Mouse (Mus musculus) heart, embryonic 11.5 days (tissue): ENCODE data around the gene Gm9611. TPM values are rescaled to one million over a fixed set of nuclear protein-coding genes. Genes with fewer than 3 reads are reported as not detected.
"Not testable (repeated sequence)": the region's sequence is repeated elsewhere in the genome, so short reads cannot be mapped to it uniquely, and the experiment has no call there.

Source experiments
- ATAC-seq: fragments of 200-750 bp; cut with Nextera tagmentation; replicated peaks from 2 replicates; pipeline ENCODE4 v1.8.0; 2017; ENCODE audit warnings: moderate library complexity; ENCODE audit not compliant: insufficient number of reproducible peaks, low FRiP score, low TSS enrichment
- H3K27ac ChIP-seq: fragments of 300-500 bp; sonication (generic); 2 replicates; pipeline ENCODE4 v1.5.1; 2014; ENCODE audit warnings: mild to moderate bottlenecking, low read depth, low read length
- H3K27me3 ChIP-seq: fragments of 300-500 bp; sonication (generic); 2 replicates; pipeline ENCODE4 v1.6.1; 2014; ENCODE audit warnings: mild to moderate bottlenecking, low read length, mixed read lengths; ENCODE audit not compliant: control insufficient read depth, insufficient read depth
- H3K36me3 ChIP-seq: fragments of 300-500 bp; sonication (generic); 2 replicates; pipeline ENCODE4 v1.6.1; 2014; ENCODE audit warnings: mild to moderate bottlenecking, low read length, moderate library complexity, mixed read lengths; ENCODE audit not compliant: control insufficient read depth, insufficient read depth
- H3K4me1 ChIP-seq: fragments of 300-500 bp; sonication (generic); 2 replicates; pipeline ENCODE4 v1.6.1; 2014; ENCODE audit warnings: low read length; ENCODE audit not compliant: control insufficient read depth, insufficient read depth
- H3K4me2 ChIP-seq: fragments of 300-500 bp; sonication (generic); 2 replicates; pipeline ENCODE4 v1.6.1; 2014; ENCODE audit warnings: mild to moderate bottlenecking, moderate library complexity
- H3K4me3 ChIP-seq: fragments of 300-500 bp; sonication (generic); 2 replicates; pipeline ENCODE4 v1.5.1; 2014; ENCODE audit warnings: low read depth, low read length
- H3K9ac ChIP-seq: fragments of 300-500 bp; sonication (generic); 2 replicates; pipeline ENCODE4 v1.6.1; 2014; ENCODE audit warnings: mild to moderate bottlenecking, low read depth, low read length, moderate library complexity
- H3K9me3 ChIP-seq: fragments of 300-500 bp; sonication (generic); replicated peaks from 2 replicates; pipeline ENCODE4 v1.6.1; 2016; ENCODE audit warnings: low read length; ENCODE audit not compliant: control insufficient read depth
- WGBS: fragments of 180-500 bp; shearing (Covaris S2); extraction: QIAGEN DNeasy Blood & Tissue Kit; methylation state at CpG from one replicate; pipeline ENCODE4 v1.1.7; 2014; ENCODE audit not compliant: insufficient replicate concordance; 5-methylcytosine and 5-hydroxymethylcytosine counted together
- microRNA-seq: library from miRNA; unstranded; fragments of <30 nt; microRNA quantifications from one replicate; pipeline ENCODE4, GENCODE M21; 2016; ENCODE audit warnings: borderline number of aligned reads
- polyA plus RNA-seq: library from polyadenylated mRNA; unstranded; fragments of >200 nt; fragmentation: Nextera tagmentation; extraction: Ambion mirVana; gene quantifications from 2 replicates; pipeline ENCODE4 v1.2.1, GENCODE M21; 2014

Gm9611 gene
- not detected in 2 replicates for polyA plus RNA-seq

- H3K27ac ChIP-seq, H3K9me3 ChIP-seq, ATAC-seq, H3K4me3 ChIP-seq, H3K4me1 ChIP-seq, H3K27me3 ChIP-seq, H3K9ac ChIP-seq, H3K4me2 ChIP-seq, H3K36me3 ChIP-seq: not testable (repeated sequence)
- no CpG with 5 or more reads among the region's 3 CpGs for WGBS
These were observed at the start of gene Gm9611 for GRCm38 (mm10) chr14:42297258-42297657. Gene Gm9611 (minus strand): TSS chr14:42297358.

GRCm38 (mm10) chr14:42309910-42310309 is 12.8 kb upstream of the Gm9611 start, which contains the start of gene Gm7995:
Gene Gm7995 (plus strand): TSS chr14:42310210.
- not testable (repeated sequence) for H3K4me1 ChIP-seq, H3K27ac ChIP-seq, H3K27me3 ChIP-seq, H3K9ac ChIP-seq, H3K36me3 ChIP-seq, H3K4me2 ChIP-seq, H3K9me3 ChIP-seq, ATAC-seq, H3K4me3 ChIP-seq
- no CpG with 5 or more reads among the region's 1 CpGs for WGBS

- H3K4me3 ChIP-seq, ATAC-seq, H3K4me1 ChIP-seq, H3K27ac ChIP-seq, H3K9me3 ChIP-seq, H3K4me2 ChIP-seq, H3K27me3 ChIP-seq, H3K9ac ChIP-seq, H3K36me3 ChIP-seq: not testable (repeated sequence)
- WGBS: no CpG with 5 or more reads among the region's 3 CpGs
These were observed 37.2 kb downstream of the Gm9611 start, which contains the start of gene Gm17026 for GRCm38 (mm10) chr14:42259948-42260347. Gene Gm17026 (minus strand): TSS chr14:42260048.

Small RNA genes lying within 50 kb of the gene (microRNA-seq; reads per million reads assigned to microRNA genes)
- not detected for gene Gm25208
- not detected for gene Gm25892

Other genes starting within 250 kb of the Gm9611 start
- not detected in 2 replicates for gene Gm7951, start 180.0 kb downstream of the Gm9611 start, polyA plus RNA-seq
- gene Gm17027, start 134.7 kb downstream of the Gm9611 start, polyA plus RNA-seq: not detected in 2 replicates
- not detected in 2 replicates for gene Gm3573, start 106.6 kb downstream of the Gm9611 start, polyA plus RNA-seq
- gene Gm17026, start 37.3 kb downstream of the Gm9611 start, polyA plus RNA-seq: not detected in 2 replicates
- gene Gm7995, start 12.9 kb upstream of the Gm9611 start, polyA plus RNA-seq: not detected in 2 replicates
- gene Gm8005, start 142.3 kb upstream of the Gm9611 start, polyA plus RNA-seq: not detected in 2 replicates
- gene Gm8011, start 166.5 kb upstream of the Gm9611 start, polyA plus RNA-seq: not detected in 2 replicates
- not detected in 2 replicates for gene Gm8020, start 205.0 kb upstream of the Gm9611 start, polyA plus RNA-seq
- gene Gm8024, start 226.9 kb upstream of the Gm9611 start, polyA plus RNA-seq: not detected in 2 replicates